Comparison of ENCODE assay signal across 1 mouse cellular context in genomic region chr9:49050901-49051300, GRCm38 (mm10). TPM values are rescaled to one million over a fixed set of nuclear protein-coding genes. Genes with fewer than 3 reads are reported as not detected.
"Had no signal": no experiment of that assay in that cellular context is flagged by ENCODE, and none has a peak within 500 bp of the region (broad histone marks: within the 10 kb centered on the region; RNA-seq: fewer than 3 reads in every experiment).

No protein-coding gene starts in this region.

RNA-seq across cellular contexts. Expression of gene Tmprss5, which starts 30.2 kb away (rescaled TPM):
- total RNA-seq: monocyte, adult 5-6 weeks had no signal
